Mouse (Mus musculus) limb, embryonic 12.5 days (tissue): ENCODE results near the gene Tcp11l1. TPM values are rescaled to one million over a fixed set of nuclear protein-coding genes. Genes with fewer than 3 reads are reported as not detected.

Experiments
- ATAC-seq: fragments of 200-750 bp; cut with Nextera tagmentation; 2 replicates; pipeline ENCODE4 v1.8.0; 2017; ENCODE audit warnings: low read depth, moderate TSS enrichment; ENCODE audit not compliant: insufficient number of reproducible peaks, insufficient read depth, low FRiP score, low TSS enrichment
- H3K27ac ChIP-seq: fragments of 300-500 bp; sonication (generic); 2 replicates; pipeline ENCODE4 v1.5.1; 2016; ENCODE audit warnings: mild to moderate bottlenecking, moderate library complexity
- H3K27me3 ChIP-seq: fragments of 300-500 bp; sonication (generic); 2 replicates; pipeline ENCODE4 v1.6.1; 2016; ENCODE audit warnings: mild to moderate bottlenecking, moderate library complexity
- H3K36me3 ChIP-seq: fragments of 300-500 bp; sonication (generic); 2 replicates; pipeline ENCODE4 v1.6.1; 2016; ENCODE audit warnings: mild to moderate bottlenecking, moderate library complexity
- H3K4me1 ChIP-seq: fragments of 300-500 bp; sonication (generic); replicated peaks from 2 replicates; pipeline ENCODE4 v1.6.1; 2016
- H3K4me2 ChIP-seq: fragments of 300-500 bp; sonication (generic); 2 replicates; pipeline ENCODE4 v1.6.1; 2016; ENCODE audit warnings: mild to moderate bottlenecking, moderate library complexity
- H3K4me3 ChIP-seq: fragments of 300-500 bp; sonication (generic); replicated peaks from 2 replicates; pipeline ENCODE4 v1.5.1; 2016; ENCODE audit warnings: mild to moderate bottlenecking
- H3K9ac ChIP-seq: fragments of 300-500 bp; sonication (generic); replicated peaks from 2 replicates; pipeline ENCODE4 v1.6.1; 2016; ENCODE audit warnings: mild to moderate bottlenecking, moderate library complexity
- H3K9me3 ChIP-seq: fragments of 300-500 bp; sonication (generic); 2 replicates; pipeline ENCODE4 v1.6.1; 2016; ENCODE audit warnings: mild to moderate bottlenecking, moderate library complexity
- WGBS: fragments of 180-500 bp; shearing (Covaris S2); methylation state at CpG from one replicate; pipeline ENCODE4 v1.1.7; 2016; 5-methylcytosine and 5-hydroxymethylcytosine counted together
- polyA plus RNA-seq: library from polyadenylated mRNA; unstranded; fragments of >200 nt; fragmentation: Nextera tagmentation; extraction: Ambion mirVana; gene quantifications from 2 replicates; pipeline ENCODE4 v1.2.1, GENCODE M21; 2016

Gene Tcp11l1
- polyA plus RNA-seq, result 77.5 and 79.3 TPM in 2 replicates

DNA sequence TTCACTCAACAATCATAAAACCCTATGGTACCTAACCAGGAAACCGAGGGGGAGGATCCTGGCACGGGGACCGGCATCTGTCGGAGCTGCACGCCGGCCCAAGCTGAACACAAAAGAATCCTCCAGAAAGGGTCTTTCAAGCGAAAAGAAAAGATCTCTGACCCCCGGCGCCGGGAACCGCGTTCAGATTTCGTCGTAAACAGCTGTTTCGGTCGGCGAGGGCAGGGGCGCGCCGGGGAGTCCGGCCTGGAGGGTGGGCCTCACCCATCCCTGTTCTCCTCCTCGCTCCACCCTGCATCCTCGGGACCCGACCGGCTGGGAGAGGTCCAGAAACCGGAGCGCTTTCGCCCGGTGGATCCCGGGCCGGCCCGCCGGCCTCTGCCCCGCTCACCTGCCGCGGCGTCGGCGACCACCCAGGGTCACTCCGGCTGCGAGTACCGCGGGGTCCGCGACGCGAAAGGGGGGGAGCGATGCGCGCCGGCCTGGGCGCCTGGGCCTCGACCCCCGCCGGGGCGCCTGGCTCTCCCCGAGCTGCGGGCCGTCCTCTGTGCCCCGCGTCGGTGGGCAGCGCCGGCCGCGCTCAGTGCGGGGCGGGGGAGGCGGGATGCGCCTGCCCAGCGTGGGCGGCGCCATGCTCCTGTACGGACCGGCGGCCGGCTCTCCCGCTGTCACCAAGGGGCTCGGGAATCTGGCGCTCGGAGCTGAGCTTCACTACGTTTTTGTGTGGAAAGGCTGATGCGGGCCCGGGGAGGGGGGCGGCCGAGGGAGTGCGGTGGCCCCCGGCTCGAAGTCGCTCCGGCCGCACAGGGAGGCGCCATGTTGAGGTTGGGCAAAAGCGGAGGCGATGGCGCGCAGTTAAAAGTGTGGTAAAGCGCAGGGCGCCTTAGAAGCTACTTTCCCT, at the start of gene Tcp11l1:
TSS of gene Tcp11l1 (minus strand) at position 585 of the 901 bp plus-strand sequence.
- H3K27ac ChIP-seq, result peak within 1 kb of the TSS; percentile 89
- under 1% methylated on average over 87 of the region's 99 CpGs for WGBS
- H3K4me3 ChIP-seq, result peak within 1 kb of the TSS; percentile 87

DNA sequence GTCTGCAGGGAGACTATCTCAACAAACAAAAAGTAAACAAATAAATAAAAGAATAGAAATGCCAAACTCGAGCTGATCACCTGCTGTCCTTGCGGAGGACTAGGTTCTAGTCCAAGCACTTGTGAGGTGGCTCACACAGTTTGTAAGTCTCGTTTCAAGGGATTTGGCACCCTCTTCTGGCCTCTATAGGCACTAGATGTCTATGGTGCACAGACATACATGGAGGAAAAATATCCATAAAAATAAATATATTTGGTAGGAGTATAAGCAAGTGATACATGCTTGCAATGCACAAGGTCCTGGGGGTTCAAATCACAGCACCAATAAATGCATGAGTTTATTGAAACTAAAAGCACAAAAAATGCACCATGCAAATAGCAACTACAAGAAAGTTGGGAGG, 38.6 kb upstream of the Tcp11l1 start:
- 68% methylated on average over 3 of the region's 3 CpGs for WGBS
- Histone ChIP-seq H3K4me1 (no peaks in the 10 kb centered on the region), H3K4me2 (no peak overlapping the region), H3K36me3 (peaks cover 11% of the 10 kb centered on the region), H3K9me3 (no peaks in the 10 kb centered on the region), H3K4me3 (no peak overlapping the region), H3K27me3 (no peaks in the 10 kb centered on the region), H3K9ac (no peak overlapping the region), H3K27ac (no peak overlapping the region)
- no peak for ATAC-seq

More for the DNA sequence above, at the start of gene Tcp11l1:
- H3K9me3 ChIP-seq, result no peaks in the 10 kb centered on the region
- H3K9ac ChIP-seq, result peak within 1 kb of the TSS; percentile 90
- peak; percentile 86 for ATAC-seq
- peaks cover 3% of the 10 kb centered on the region; the same call in 1 of the 2 replicates for H3K36me3 ChIP-seq
- peak within 1 kb of the TSS; percentile 64 for H3K4me2 ChIP-seq
- 0 out of 2 replicates have a peak, but pooled peaks cover 6% of the 10 kb centered on the region for H3K27me3 ChIP-seq
- H3K4me1 ChIP-seq, result peaks cover 14% of the 10 kb centered on the region

DNA sequence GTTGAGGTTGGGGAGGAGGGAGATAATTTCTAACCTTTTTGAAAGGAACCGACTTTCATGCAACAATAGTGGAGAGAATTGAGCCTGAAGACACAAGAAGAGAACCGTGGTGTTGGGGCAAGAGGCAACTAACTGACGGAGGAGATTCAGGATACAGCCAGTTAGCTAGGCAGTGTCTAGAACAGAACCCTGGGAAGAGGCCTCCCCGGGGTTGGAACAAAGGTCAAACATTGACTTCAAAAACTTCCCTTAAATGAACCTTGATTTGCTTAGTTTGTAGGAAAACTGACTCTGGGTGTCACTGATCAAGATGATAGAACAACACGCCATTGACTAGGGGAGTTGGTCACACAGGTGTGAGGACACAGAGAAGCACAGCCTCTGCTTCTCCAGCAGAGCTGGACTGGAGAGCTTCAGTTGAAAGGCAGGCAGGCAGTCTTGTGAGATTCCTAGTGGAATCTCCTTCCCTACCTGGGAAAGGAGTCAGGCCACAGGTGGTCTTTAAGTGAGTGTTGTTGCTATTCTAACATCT, 36.7 kb upstream of the Tcp11l1 start:
- H3K4me1 ChIP-seq, result no peaks in the 10 kb centered on the region
- no peaks in the 10 kb centered on the region for H3K9me3 ChIP-seq
- H3K9ac ChIP-seq, result no peak overlapping the region
- no peak overlapping the region for H3K4me3 ChIP-seq
- ATAC-seq, result no peak
- H3K36me3 ChIP-seq, result peaks cover 5% of the 10 kb centered on the region
- H3K27me3 ChIP-seq, result peaks cover 3% of the 10 kb centered on the region; the same call in 1 of the 2 replicates
- no peak overlapping the region for H3K27ac ChIP-seq
- H3K4me2 ChIP-seq, result no peak overlapping the region
- WGBS, result 78% methylated on average over 5 of the region's 5 CpGs

DNA sequence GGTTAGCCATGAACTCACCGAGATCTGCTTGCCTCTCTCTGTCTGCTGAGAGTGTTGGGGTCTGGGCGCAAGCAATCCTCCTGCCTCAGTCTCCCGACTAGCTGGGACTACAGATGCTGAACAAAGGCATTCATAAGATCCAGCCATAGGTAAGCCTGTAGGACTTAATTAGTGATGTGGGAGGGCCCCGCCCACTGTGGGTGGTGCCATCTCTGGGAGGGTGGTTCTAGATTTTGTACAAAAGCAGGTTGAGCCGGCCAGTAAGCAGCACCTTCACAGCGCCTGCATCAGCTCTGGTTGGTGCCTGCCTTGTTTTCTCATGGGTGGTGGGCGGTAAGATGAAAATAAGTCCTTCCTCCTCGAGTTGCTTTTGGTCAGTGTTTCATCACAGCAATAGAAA, 34.3 kb upstream of the Tcp11l1 start:
- 56% methylated on average over 8 of the region's 8 CpGs for WGBS
- H3K4me3 ChIP-seq, result no peak overlapping the region
- H3K4me1 ChIP-seq, result peaks cover 13% of the 10 kb centered on the region; the same call in 1 of the 2 replicates
- H3K27ac ChIP-seq, result no peak overlapping the region
- no peaks in the 10 kb centered on the region for H3K36me3 ChIP-seq
- no peak for ATAC-seq
- no peak overlapping the region for H3K9ac ChIP-seq
- H3K4me2 ChIP-seq, result no peak overlapping the region
- H3K27me3 ChIP-seq, result peaks cover 26% of the 10 kb centered on the region
- no peaks in the 10 kb centered on the region for H3K9me3 ChIP-seq

DNA sequence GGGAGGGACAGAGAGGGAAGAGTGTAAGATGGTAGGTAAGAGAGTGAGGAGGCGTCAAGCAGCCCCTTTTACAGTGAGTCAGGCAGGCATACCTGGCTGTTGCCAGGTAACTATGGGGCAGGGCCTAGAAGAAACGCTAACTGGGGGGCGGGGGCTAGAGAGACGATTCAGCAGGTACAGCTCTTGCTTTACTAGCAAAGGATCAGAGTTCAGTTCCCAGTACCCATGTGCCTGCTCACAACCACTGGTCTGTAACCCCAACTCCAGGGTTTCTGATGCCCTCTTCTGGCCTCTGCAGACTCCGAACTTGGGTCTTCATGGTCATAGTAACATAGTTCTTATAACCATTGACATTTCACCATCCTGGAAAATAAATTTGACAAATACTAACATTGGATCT, 32.0 kb upstream of the Tcp11l1 start:
- Histone ChIP-seq H3K27ac (no peak overlapping the region), H3K36me3 (no peaks in the 10 kb centered on the region), H3K4me1 (peaks cover 16% of the 10 kb centered on the region; the same call in 1 of the 2 replicates), H3K4me3 (no peak overlapping the region), H3K9ac (no peak overlapping the region), H3K9me3 (no peaks in the 10 kb centered on the region), H3K27me3 (peaks cover 33% of the 10 kb centered on the region), H3K4me2 (no peak overlapping the region)
- ATAC-seq, result no peak
- 44% methylated on average over 5 of the region's 5 CpGs for WGBS

DNA sequence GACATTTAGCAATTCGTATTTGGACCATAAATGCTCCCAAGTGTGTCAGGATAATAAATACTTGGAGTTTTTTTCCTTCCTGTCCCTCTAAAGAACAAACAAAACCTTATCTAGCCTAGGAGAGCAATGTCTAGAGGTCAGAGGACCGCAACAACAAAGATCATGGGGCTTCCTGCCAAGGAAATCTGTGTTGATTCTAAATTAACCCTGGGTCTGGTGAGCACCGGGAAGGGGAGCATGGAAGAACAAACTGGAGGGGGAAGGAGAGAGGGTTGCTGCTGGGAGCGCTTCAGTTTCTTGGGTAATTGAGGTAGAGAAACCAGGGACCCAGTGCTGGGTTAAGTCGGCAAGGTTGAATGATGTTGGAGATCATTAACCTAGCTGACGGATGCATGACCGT, 31.2 kb upstream of the Tcp11l1 start:
- Histone ChIP-seq H3K9ac (peak overlapping the region; percentile 81; the same call in 1 of the 2 replicates), H3K27me3 (peaks cover 33% of the 10 kb centered on the region), H3K4me3 (peak overlapping the region; percentile 78), H3K27ac (no peak overlapping the region), H3K36me3 (no peaks in the 10 kb centered on the region), H3K4me2 (peak overlapping the region; percentile 93), H3K4me1 (peaks cover 16% of the 10 kb centered on the region; the same call in 1 of the 2 replicates), H3K9me3 (no peaks in the 10 kb centered on the region)
- WGBS, result 10% methylated on average over 7 of the region's 7 CpGs
- no peak for ATAC-seq

DNA sequence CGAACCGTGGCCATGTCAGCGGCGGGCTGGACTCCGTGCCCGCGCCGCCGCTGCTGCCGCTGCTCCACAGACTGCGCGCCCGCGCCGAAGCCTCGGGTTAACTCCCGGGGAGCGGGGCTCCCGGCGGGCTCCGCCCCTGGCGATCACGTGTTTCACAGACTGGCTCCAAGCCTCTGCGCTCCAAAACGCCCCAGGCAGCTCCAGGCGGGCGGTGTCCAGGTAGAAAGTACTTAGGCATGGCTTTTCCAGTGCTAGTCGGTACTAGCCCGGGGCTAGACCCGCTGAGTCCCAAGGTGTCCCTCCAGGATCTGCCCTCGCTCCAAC, 30.7 kb upstream of the Tcp11l1 start, which contains the start of gene Depdc7:
TSS of gene Depdc7 (minus strand) at position 138 of the 324 bp plus-strand sequence.
- ATAC-seq, result peak; percentile 82
- H3K4me3 ChIP-seq, result peak within 1 kb of the TSS; percentile 78
- peaks cover 33% of the 10 kb centered on the region for H3K27me3 ChIP-seq
- WGBS, result under 1% methylated on average over 31 of the region's 31 CpGs
- no peaks in the 10 kb centered on the region for H3K9me3 ChIP-seq
- H3K27ac ChIP-seq, result no peak within 1 kb of the TSS
- H3K4me2 ChIP-seq, result peak within 1 kb of the TSS; percentile 93
- peak within 1 kb of the TSS; percentile 81 for H3K9ac ChIP-seq
- peaks cover 16% of the 10 kb centered on the region; the same call in 1 of the 2 replicates for H3K4me1 ChIP-seq
- H3K36me3 ChIP-seq, result no peaks in the 10 kb centered on the region

DNA sequence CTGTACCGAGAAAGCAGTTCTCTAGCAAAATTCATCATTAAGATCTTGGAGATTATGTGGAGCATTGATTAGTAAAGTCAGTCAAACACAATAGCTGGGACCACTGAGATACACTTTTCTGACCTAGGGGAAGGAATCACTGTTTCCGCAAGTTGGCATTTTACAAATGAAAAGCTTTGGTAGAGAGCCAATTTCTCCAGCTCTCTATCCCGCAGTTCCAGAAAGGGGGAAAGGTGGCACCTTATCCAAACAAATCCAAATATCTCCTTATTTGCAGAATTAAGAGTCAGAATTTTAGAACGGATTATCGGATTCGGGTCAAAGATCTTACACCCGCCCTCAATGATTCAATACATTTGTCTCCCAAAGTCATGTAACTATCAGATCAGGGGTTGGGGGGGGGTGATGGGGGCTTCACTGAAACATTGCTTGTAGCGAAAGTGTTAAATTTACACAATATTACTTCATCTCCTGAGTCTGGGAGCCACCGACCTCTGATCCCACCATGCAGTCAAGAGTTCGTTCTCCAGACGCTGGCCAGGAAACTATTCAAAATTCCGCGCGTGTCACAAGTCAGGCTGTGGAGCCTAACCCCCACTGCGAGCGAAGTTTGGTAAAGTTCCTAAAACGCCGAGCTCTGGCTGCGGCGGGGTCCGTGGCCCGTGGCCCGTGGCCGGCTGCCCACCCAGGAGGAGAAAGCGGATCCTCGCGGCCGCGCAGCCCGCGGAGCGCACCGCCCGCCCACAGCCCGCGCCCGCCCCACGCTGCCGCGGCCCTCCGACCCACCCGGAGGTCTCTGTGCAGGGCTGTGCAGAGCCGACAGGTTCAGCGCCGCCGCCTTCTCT, 30.1 kb upstream of the Tcp11l1 start:
- H3K4me2 ChIP-seq, result peak overlapping the region; percentile 93
- H3K27ac ChIP-seq, result no peak overlapping the region
- no peak; the same call in 1 of the 2 replicates for ATAC-seq
- no peaks in the 10 kb centered on the region for H3K9me3 ChIP-seq
- peaks cover 33% of the 10 kb centered on the region for H3K27me3 ChIP-seq
- H3K36me3 ChIP-seq, result no peaks in the 10 kb centered on the region
- peak overlapping the region; percentile 81 for H3K9ac ChIP-seq
- H3K4me1 ChIP-seq, result peaks cover 16% of the 10 kb centered on the region; the same call in 1 of the 2 replicates
- peak overlapping the region; percentile 78 for H3K4me3 ChIP-seq
- WGBS, result 8% methylated on average over 29 of the region's 46 CpGs

DNA sequence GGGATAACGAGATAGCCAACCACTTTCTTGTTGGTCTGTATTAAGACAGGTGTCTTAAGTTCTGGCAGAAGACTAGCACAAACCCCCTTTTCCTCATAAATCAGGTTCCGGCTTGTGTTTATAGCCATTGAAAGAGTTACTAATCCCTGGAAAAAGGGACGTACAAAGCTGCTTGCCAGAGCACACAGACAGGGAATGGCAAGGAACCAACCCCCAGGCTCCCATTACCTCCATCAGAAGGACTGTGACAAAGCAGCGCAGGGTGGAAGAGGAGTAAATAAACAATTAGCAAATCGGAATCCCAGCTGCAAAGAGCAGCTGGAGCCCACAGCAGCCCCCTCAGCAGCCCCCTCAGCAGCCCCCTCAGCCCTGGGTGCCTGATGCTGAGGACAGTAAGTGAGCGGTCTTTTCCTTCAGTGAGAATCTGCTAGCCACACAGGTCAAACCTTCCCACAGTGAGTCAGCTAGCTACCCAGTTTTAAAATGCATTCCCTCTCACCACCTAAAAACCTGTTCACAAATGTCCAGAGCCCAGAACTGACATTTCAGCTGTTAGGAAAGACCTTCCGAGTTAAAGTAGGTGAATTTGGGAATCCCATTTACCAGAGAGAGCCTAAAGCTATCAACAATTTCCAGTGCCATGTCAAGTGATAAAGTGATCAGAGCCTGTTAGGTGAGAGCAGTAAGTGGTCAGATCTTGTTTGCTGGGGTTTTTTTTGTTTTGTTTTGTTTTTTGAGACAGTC, 29.2 kb upstream of the Tcp11l1 start:
- Histone ChIP-seq H3K9ac (no peak overlapping the region), H3K27ac (no peak overlapping the region), H3K9me3 (no peaks in the 10 kb centered on the region), H3K4me2 (peak overlapping the region; percentile 93; the same call in 1 of the 2 replicates), H3K27me3 (peaks cover 33% of the 10 kb centered on the region), H3K36me3 (no peaks in the 10 kb centered on the region), H3K4me3 (0 out of 2 replicates have a peak overlapping the region, but pooled peaks have one; percentile 78), H3K4me1 (peaks cover 16% of the 10 kb centered on the region; the same call in 1 of the 2 replicates)
- ATAC-seq, result no peak
- 17% methylated on average over 7 of the region's 7 CpGs for WGBS

DNA sequence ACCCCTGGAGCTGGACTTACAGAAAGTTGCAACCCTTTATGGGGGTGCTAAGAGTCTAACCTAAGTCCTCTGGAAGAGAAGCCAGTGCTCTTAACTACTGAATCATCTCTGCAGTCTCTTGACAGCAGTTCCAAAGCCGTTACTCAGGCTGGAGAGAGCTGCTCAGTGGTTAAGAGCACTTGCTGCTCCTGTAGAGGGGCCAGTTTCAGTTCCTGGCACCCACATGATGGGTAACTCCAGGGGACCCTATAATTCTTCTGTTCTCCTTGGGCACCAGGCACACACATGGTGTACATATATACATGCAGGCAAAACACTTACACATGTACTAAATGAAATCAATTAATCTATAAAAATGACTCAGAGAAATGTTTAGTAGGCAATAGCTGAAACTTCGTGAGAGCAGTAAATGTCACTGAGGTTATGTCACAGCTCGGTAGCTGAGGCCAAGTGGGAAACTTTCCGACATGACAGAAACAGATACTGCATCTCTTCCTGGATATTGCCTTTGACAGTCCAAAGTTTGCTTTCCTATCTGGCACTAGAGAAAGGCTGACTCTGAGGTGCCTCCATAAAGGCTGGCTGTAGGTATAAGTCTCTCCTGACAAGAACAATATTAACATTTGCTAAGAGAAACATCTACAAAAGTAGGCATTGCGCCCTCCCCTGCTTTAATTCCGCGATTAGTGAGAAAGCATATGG, 28.4 kb upstream of the Tcp11l1 start:
- Histone ChIP-seq H3K27me3 (peaks cover 33% of the 10 kb centered on the region), H3K27ac (no peak overlapping the region), H3K9ac (no peak overlapping the region), H3K4me2 (no peak overlapping the region), H3K4me3 (no peak overlapping the region), H3K36me3 (no peaks in the 10 kb centered on the region), H3K4me1 (peaks cover 16% of the 10 kb centered on the region; the same call in 1 of the 2 replicates), H3K9me3 (no peaks in the 10 kb centered on the region)
- ATAC-seq, result no peak
- 52% methylated on average over 7 of the region's 7 CpGs for WGBS
